Mouse (Mus musculus) megakaryocyte, embryonic 14.5 days (primary cell): Measurements from ENCODE around the gene Fam19a1.

Experiments used
- FLI1 ChIP-seq: IDR thresholded peaks from 2 replicates; pipeline ENCODE4 v1.6.1; 2012; ENCODE audit warnings: low read length, inconsistent platforms, mixed read lengths
- GATA1 ChIP-seq: IDR thresholded peaks from 3 replicates; pipeline ENCODE4 v1.6.1; 2012; ENCODE audit warnings: mixed read lengths, low read length, inconsistent platforms, borderline replicate concordance

DNA sequence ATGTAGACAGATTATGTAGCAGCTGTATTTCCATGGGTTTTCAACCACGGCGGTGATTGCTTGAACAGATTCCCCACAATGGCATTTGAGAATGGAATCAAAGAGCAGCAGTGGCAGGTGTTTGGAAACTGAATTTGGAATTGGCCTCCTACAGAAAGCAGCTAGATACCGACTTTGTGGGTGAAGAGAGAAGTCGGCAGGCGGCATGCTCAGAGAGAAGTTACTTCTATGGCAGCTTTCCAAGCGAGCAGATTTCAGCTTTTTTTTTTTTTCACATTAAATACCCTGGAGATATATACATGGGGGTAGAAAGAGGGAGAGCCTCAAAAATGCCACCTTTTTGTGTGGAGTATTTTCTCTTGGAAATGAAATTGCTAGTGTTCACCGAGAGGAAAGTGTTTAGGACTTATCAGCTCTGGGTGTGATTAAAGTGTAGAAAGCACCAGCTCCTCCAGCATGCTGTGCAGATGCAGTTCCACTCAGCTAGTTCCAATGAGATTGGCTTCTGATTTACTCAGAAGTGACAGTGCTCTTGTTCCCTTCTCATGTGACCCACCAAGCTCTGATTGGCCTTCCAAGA, 236.6 kb downstream of the Fam19a1 start:
- no peak for TF ChIP-seq GATA1
- no peak for TF ChIP-seq FLI1
